Mouse (Mus musculus): ENCODE measurements around the gene Lsamp. TPM values are rescaled to one million over a fixed set of nuclear protein-coding genes. Genes with fewer than 3 reads are reported as not detected.
"Not testable (repeated sequence)": the region's sequence is repeated elsewhere in the genome, so short reads cannot be mapped to it uniquely, and the experiment has no call there.

Lsamp gene
- polyA plus RNA-seq, 1 experiment from 2014 or later = 10.0 TPM

- Histone ChIP-seq H3K9ac (no peak overlapping the region), H3K27ac (no peak overlapping the region), H3K36me3 (no peaks in the 10 kb centered on the region), H3K4me2 (no peak overlapping the region), H3K27me3 (no peaks in the 10 kb centered on the region), H3K4me1 (no peaks in the 10 kb centered on the region), H3K9me3 (no peaks in the 10 kb centered on the region), H3K4me3 (no peak overlapping the region)
- 14% methylated on average over 1 of the region's 1 CpGs for WGBS
- no peak for ATAC-seq (ENCODE audit: insufficient number of reproducible peaks, low FRiP score, low TSS enrichment, low read depth)
These were observed 552.6 kb downstream of the Lsamp start for GRCm38 (mm10) chr16:40536754-40537153.

GRCm38 (mm10) chr16:40549663-40550062 is 565.5 kb downstream of the Lsamp start:
- Histone ChIP-seq H3K36me3 (no peaks in the 10 kb centered on the region), H3K27ac (no peak overlapping the region), H3K27me3 (no peaks in the 10 kb centered on the region), H3K4me2 (no peak overlapping the region), H3K4me3 (no peak overlapping the region), H3K9ac (no peak overlapping the region), H3K9me3 (no peaks in the 10 kb centered on the region), H3K4me1 (no peaks in the 10 kb centered on the region)
- no peak for ATAC-seq (ENCODE audit: insufficient number of reproducible peaks, low FRiP score, low TSS enrichment, low read depth)
- 78% methylated on average over 4 of the region's 4 CpGs for WGBS

GRCm38 (mm10) chr16:40555608-40556007 is 571.4 kb downstream of the Lsamp start:
- no peak overlapping the region for H3K27ac ChIP-seq
- H3K36me3 ChIP-seq = no peaks in the 10 kb centered on the region
- H3K4me1 ChIP-seq = no peaks in the 10 kb centered on the region
- H3K27me3 ChIP-seq = no peaks in the 10 kb centered on the region
- H3K4me2 ChIP-seq = no peak overlapping the region
- WGBS = 79% methylated on average over 1 of the region's 1 CpGs
- no peak overlapping the region for H3K9ac ChIP-seq
- no peak for ATAC-seq (ENCODE audit: insufficient number of reproducible peaks, low FRiP score, low TSS enrichment, low read depth)
- H3K4me3 ChIP-seq = no peak overlapping the region
- H3K9me3 ChIP-seq = no peaks in the 10 kb centered on the region

- no peak overlapping the region for H3K27ac ChIP-seq
- no peak overlapping the region for H3K4me2 ChIP-seq
- no peak overlapping the region for H3K4me3 ChIP-seq
- ATAC-seq (ENCODE audit: insufficient number of reproducible peaks, low FRiP score, low TSS enrichment, low read depth) = no peak
- no peaks in the 10 kb centered on the region for H3K27me3 ChIP-seq
- no peaks in the 10 kb centered on the region for H3K36me3 ChIP-seq
- no peaks in the 10 kb centered on the region for H3K4me1 ChIP-seq
- WGBS = 36% methylated on average over 5 of the region's 5 CpGs
- H3K9me3 ChIP-seq = no peaks in the 10 kb centered on the region
- H3K9ac ChIP-seq = no peak overlapping the region
These were observed 573.6 kb downstream of the Lsamp start for GRCm38 (mm10) chr16:40557680-40558249.

- Histone ChIP-seq H3K27ac (no peak overlapping the region), H3K9ac (no peak overlapping the region), H3K4me3 (no peak overlapping the region), H3K4me1 (no peaks in the 10 kb centered on the region), H3K4me2 (no peak overlapping the region), H3K27me3 (no peaks in the 10 kb centered on the region), H3K36me3 (no peaks in the 10 kb centered on the region), H3K9me3 (no peaks in the 10 kb centered on the region)
- no peak for ATAC-seq (ENCODE audit: insufficient number of reproducible peaks, low FRiP score, low TSS enrichment, low read depth)
- WGBS = 64% methylated on average over 9 of the region's 9 CpGs
These were observed 583.3 kb downstream of the Lsamp start for GRCm38 (mm10) chr16:40567431-40567941.

GRCm38 (mm10) chr16:40572085-40572745 is 588.1 kb downstream of the Lsamp start:
- H3K27ac ChIP-seq = no peak overlapping the region
- 75% methylated on average over 12 of the region's 12 CpGs for WGBS
- no peak overlapping the region for H3K9ac ChIP-seq
- H3K9me3 ChIP-seq = no peaks in the 10 kb centered on the region
- no peaks in the 10 kb centered on the region for H3K4me1 ChIP-seq
- H3K27me3 ChIP-seq = no peaks in the 10 kb centered on the region
- ATAC-seq (ENCODE audit: insufficient number of reproducible peaks, low FRiP score, low TSS enrichment, low read depth) = no peak
- no peak overlapping the region for H3K4me3 ChIP-seq
- H3K36me3 ChIP-seq = no peaks in the 10 kb centered on the region
- no peak overlapping the region for H3K4me2 ChIP-seq

- Histone ChIP-seq H3K27me3 (no peaks in the 10 kb centered on the region), H3K4me1 (no peaks in the 10 kb centered on the region)
- 72% methylated on average over 3 of the region's 3 CpGs for WGBS
These were observed 597.9 kb downstream of the Lsamp start for GRCm38 (mm10) chr16:40582076-40582475.

GRCm38 (mm10) chr16:40593161-40593560 is 609.0 kb downstream of the Lsamp start:
- Histone ChIP-seq H3K4me2 (no peak overlapping the region), H3K36me3 (no peaks in the 10 kb centered on the region), H3K27ac (no peak overlapping the region), H3K4me3 (no peak overlapping the region), H3K4me1 (no peaks in the 10 kb centered on the region), H3K27me3 (no peaks in the 10 kb centered on the region), H3K9me3 (no peaks in the 10 kb centered on the region), H3K9ac (no peak overlapping the region)
- 53% methylated on average over 6 of the region's 6 CpGs for WGBS
- no peak for ATAC-seq (ENCODE audit: insufficient number of reproducible peaks, low FRiP score, low TSS enrichment, low read depth)

More at GRCm38 (mm10) chr16:40582076-40582475, 597.9 kb downstream of the Lsamp start:
- H3K36me3 ChIP-seq = no peaks in the 10 kb centered on the region
- no peak overlapping the region for H3K27ac ChIP-seq
- H3K4me3 ChIP-seq = no peak overlapping the region
- no peak overlapping the region for H3K4me2 ChIP-seq
- no peak overlapping the region for H3K9ac ChIP-seq
- ATAC-seq (ENCODE audit: insufficient number of reproducible peaks, low FRiP score, low TSS enrichment, low read depth) = no peak
- H3K9me3 ChIP-seq = no peaks in the 10 kb centered on the region

GRCm38 (mm10) chr16:40601431-40602387 is 617.5 kb downstream of the Lsamp start:
- Histone ChIP-seq H3K27me3 (no peaks in the 10 kb centered on the region), H3K4me2 (no peak overlapping the region), H3K9me3 (no peaks in the 10 kb centered on the region), H3K27ac (no peak overlapping the region), H3K36me3 (no peaks in the 10 kb centered on the region), H3K4me1 (no peaks in the 10 kb centered on the region), H3K4me3 (no peak overlapping the region), H3K9ac (no peak overlapping the region)
- 55% methylated on average over 4 of the region's 4 CpGs for WGBS
- no peak for ATAC-seq (ENCODE audit: insufficient number of reproducible peaks, low FRiP score, low TSS enrichment, low read depth)

GRCm38 (mm10) chr16:40607509-40607908 is 623.3 kb downstream of the Lsamp start:
- no peaks in the 10 kb centered on the region for H3K4me1 ChIP-seq
- no peak overlapping the region for H3K4me3 ChIP-seq
- H3K36me3 ChIP-seq = no peaks in the 10 kb centered on the region
- no peaks in the 10 kb centered on the region for H3K27me3 ChIP-seq
- no peak overlapping the region for H3K4me2 ChIP-seq
- H3K9me3 ChIP-seq = no peaks in the 10 kb centered on the region
- no peak for ATAC-seq (ENCODE audit: insufficient number of reproducible peaks, low FRiP score, low TSS enrichment, low read depth)
- no peak overlapping the region for H3K27ac ChIP-seq
- H3K9ac ChIP-seq = no peak overlapping the region
- 52% methylated on average over 3 of the region's 3 CpGs for WGBS

- H3K27ac ChIP-seq; H3K4me1 ChIP-seq; H3K36me3 ChIP-seq; ATAC-seq (ENCODE audit: insufficient number of reproducible peaks, low FRiP score, low TSS enrichment, low read depth); H3K4me2 ChIP-seq; H3K9ac ChIP-seq; H3K4me3 ChIP-seq; H3K9me3 ChIP-seq; H3K27me3 ChIP-seq: not testable (repeated sequence)
- WGBS = 5% methylated on average over 1 of the region's 1 CpGs
These were observed 632.5 kb downstream of the Lsamp start for GRCm38 (mm10) chr16:40616697-40617096.

GRCm38 (mm10) chr16:40621086-40621485 is 636.9 kb downstream of the Lsamp start:
- not testable (repeated sequence) for H3K4me3 ChIP-seq; H3K27me3 ChIP-seq; H3K9ac ChIP-seq; H3K4me1 ChIP-seq; H3K36me3 ChIP-seq; H3K9me3 ChIP-seq; ATAC-seq (ENCODE audit: insufficient number of reproducible peaks, low FRiP score, low TSS enrichment, low read depth); H3K27ac ChIP-seq; H3K4me2 ChIP-seq
- 65% methylated on average over 7 of the region's 7 CpGs for WGBS

Data from limb, embryonic 15.5 days (tissue).